Mouse (Mus musculus): Measurements from ENCODE around the gene Pank1. TPM values are rescaled to one million over a fixed set of nuclear protein-coding genes. Genes with fewer than 3 reads are reported as not detected.

Gene Pank1
- total RNA-seq, 2 experiments from 2014 or later: 40.0 to 47.8 TPM

DNA sequence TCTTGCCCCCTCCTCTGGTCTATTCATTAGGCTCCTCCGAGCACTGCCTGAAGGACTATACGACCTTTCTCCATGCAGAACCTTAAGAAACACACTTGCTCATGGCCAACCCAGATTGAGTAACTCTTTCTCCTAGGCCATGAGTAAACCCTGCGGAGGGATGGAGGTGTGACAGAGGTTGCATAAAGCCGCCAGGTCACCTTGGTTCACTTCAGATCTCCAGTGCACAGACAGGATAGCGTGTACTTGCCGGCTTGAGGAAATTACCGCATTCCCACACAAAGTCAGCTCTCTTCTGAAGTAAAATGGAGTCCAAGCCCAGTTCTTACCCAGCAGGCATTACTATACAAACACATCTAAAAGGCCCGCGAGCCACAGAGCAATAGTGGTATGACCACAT is 40.6 kb downstream of the Pank1 start:
- no peak for DNase-seq (ENCODE audit: low spot score)
- intact Hi-C loops (cut with DNase I): no loop called here

GRCm38 (mm10) chr19:34831702-34832101 is 47.6 kb downstream of the Pank1 start:
- intact Hi-C loops (cut with DNase I): no loop called here

GRCm38 (mm10) chr19:34827916-34828635 is 51.2 kb downstream of the Pank1 start:
- DNase-seq (ENCODE audit: low spot score): no peak
- intact Hi-C loops (cut with DNase I): loop anchor here (2.0 to 5.0 kb wide), 2 partner anchors 51 to 89 kb away; partner anchors contain the start of gene Pank1

More at GRCm38 (mm10) chr19:34831702-34832101, 47.6 kb downstream of the Pank1 start:
- no peak for DNase-seq (ENCODE audit: low spot score)

DNA sequence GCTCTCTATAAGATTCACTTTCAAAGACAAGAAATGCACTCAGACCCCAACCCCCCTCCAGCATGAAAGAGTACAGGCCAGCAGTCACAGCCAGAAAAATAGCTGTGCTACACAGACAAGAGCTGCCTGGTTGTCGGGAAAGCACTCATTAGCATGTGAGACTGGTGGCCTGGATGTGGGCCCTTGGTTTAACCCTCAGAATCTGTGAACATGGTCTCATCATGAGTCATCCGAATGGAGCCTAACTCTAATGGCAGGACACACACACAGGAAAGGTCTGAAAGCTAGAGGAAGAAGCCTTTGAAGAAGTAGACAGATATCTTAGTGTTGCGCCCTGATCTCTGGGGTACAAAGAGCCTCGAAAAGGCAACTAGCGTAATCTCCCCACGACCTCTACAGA is 51.8 kb downstream of the Pank1 start:
- intact Hi-C loops (cut with DNase I): loop anchor here (2.0 to 5.0 kb wide), 2 partner anchors 51 to 90 kb away; partner anchors contain the start of gene Pank1
- DNase-seq (ENCODE audit: low spot score): no peak

- intact Hi-C loops (cut with DNase I): loop anchor here (2.0 to 5.0 kb wide), 2 partner anchors 53 to 91 kb away; partner anchors contain the start of gene Pank1
- DNase-seq (ENCODE audit: low spot score): no peak
Measured at GRCm38 (mm10) chr19:34825946-34826655, 53.2 kb downstream of the Pank1 start.

DNA sequence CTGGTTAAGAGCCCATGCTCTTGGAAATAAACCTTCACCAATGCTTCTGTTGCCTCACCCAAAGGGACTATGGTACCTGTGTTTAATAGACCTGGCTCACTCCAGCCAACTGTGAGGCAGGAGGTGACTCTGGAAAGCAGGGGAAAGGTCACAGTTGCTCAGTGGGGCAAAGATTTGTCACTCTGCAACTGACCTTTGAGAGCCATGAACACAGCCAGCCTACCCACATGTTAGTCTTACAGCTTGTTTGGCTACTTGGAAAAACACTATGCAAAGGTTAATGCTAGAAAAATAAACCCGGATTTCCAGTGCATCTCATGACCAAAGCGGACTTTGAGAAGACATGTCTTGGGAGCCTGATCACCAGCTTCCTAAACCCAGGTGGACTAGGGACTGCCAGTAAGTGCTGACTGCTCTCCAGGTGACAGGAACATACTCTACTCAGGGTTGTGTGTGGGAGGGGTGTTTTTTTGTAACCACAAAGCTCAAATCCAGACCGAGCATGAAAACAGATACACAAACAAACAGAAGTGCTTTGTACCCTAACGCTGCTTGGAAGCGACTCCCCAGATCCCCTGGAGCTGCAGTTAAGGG is 59.6 kb downstream of the Pank1 start:
- DNase-seq (ENCODE audit: low spot score): no peak
- intact Hi-C loops (cut with DNase I): no loop called here

- intact Hi-C loops (cut with DNase I): no loop called here
- no peak for DNase-seq (ENCODE audit: low spot score)
Measured at GRCm38 (mm10) chr19:34815371-34815770, 63.9 kb downstream of the Pank1 start.

- DNase-seq (ENCODE audit: low spot score): no peak
- intact Hi-C loops (cut with DNase I): no loop called here
Measured at GRCm38 (mm10) chr19:34814696-34815095, 64.6 kb downstream of the Pank1 start.

DNA sequence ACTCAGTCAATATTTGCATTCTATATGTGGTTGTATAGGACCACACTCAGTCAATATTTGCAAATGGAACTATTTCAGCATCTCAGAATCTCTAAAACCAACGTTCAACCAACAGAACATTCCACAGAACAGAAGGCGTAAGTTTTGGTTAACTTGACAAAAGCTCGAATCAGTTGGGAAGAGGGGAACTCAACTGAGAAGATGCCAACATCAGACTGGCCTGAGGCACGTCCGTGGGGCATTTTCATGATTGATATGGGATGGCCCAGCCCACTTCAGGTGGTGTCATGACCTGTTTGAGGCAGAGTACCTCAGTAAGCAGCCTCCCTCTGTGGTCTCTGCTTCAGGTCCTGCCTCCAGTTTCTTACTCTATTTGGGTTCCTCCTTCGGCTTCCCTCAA is 65.3 kb downstream of the Pank1 start:
- intact Hi-C loops (cut with DNase I): no loop called here
- DNase-seq (ENCODE audit: low spot score): no peak

GRCm38 (mm10) chr19:34813533-34813932 is 65.7 kb downstream of the Pank1 start:
- intact Hi-C loops (cut with DNase I): no loop called here
- DNase-seq (ENCODE audit: low spot score): no peak

GRCm38 (mm10) chr19:34812711-34813110 is 66.5 kb downstream of the Pank1 start:
- no peak for DNase-seq (ENCODE audit: low spot score)
- intact Hi-C loops (cut with DNase I): no loop called here

DNA sequence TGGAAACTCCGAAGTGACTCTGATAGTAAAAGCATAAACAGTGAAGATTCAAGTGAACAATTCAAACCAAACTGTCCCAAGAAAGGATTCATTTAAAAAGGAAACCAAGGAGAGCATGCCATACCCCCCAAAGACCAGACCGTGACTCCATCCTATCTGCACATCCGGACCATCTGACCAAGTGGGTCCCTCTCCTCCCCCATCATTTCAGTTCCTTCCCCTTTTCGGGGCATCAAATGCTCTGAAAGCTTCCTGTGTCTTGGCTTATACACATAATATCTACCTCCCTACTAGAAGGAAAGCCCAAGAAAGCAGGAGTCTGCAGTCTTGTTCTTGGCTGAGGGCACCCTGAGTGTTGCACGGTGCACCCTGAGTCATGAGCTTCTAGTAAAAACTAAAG is 72.1 kb downstream of the Pank1 start:
- DNase-seq (ENCODE audit: low spot score): no peak
- intact Hi-C loops (cut with DNase I): no loop called here

GRCm38 (mm10) chr19:34805071-34805470 is 74.2 kb downstream of the Pank1 start:
- intact Hi-C loops (cut with DNase I): no loop called here
- no peak for DNase-seq (ENCODE audit: low spot score)

DNA sequence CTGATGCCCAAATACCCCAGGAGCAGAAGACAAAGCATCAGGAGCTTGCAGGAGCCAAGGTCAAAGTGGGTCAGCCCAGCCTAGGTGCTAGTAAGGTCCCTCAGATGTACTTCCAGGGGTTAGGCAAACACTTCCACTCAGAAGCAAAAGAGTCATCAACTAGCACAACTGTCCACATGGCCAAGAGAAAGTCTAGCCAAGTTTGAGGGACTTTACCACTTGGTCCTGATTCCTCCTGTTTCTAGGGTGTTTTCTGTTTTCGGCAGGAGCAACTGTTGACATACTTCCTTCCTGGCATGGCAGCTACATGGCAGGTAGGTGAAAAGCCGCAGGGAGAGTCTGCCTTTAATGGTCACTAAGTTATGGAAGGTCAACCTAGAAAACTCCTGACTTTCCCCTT is 74.7 kb downstream of the Pank1 start:
- no peak for DNase-seq (ENCODE audit: low spot score)
- intact Hi-C loops (cut with DNase I): no loop called here

DNA sequence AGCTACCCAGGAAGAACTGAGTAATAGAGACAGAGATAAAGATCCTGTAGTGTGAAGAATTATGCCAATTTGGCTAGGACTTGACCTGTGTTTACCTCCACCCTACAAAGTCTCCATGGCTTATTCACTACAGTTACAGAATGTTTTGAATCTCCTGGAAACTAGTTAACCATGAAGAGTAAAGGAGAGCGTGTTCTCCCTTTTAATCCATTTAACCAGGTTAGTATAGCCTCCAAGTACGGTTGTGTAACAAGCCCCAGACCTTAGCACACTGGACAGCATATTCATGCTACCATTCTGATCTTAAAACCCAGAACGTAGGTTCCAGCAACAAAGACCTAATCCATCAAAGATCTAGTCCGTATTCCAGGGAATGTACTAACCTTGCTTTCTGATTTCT is 75.9 kb downstream of the Pank1 start:
- no peak for DNase-seq (ENCODE audit: low spot score)
- intact Hi-C loops (cut with DNase I): no loop called here

- intact Hi-C loops (cut with DNase I): no loop called here
- no peak for DNase-seq (ENCODE audit: low spot score)
Measured at GRCm38 (mm10) chr19:34799644-34800267, 79.5 kb downstream of the Pank1 start.

DNA sequence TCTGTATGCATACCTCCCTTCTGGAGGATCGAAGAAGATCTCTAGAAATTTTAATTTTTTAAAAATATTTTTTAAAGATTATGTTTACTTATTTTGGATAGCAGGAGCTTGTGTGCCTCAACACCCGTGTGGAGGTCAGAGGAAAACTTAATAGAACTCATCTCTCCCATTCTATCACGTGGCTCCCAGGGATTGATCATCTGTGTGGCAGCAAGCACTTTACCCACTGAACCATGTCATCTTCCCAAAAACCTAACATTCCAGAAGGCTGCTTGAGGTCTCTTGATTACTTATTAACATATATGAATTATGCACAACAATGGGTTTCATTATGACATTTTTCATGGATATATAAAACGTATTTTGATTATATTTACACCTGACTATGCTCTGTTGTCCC is 82.9 kb downstream of the Pank1 start:
- DNase-seq (ENCODE audit: low spot score): no peak
- intact Hi-C loops (cut with DNase I): no loop called here

GRCm38 (mm10) chr19:34782491-34782890 is 96.8 kb downstream of the Pank1 start:
- intact Hi-C loops (cut with DNase I): no loop called here
- no peak for DNase-seq (ENCODE audit: low spot score)

- no peak for DNase-seq (ENCODE audit: low spot score)
- intact Hi-C loops (cut with DNase I): loop anchor here (10.0 kb wide), 1 partner anchor 234 kb away; no protein-coding TSS in a partner anchor
Measured at GRCm38 (mm10) chr19:34778993-34779392, 100.3 kb downstream of the Pank1 start.

DNA sequence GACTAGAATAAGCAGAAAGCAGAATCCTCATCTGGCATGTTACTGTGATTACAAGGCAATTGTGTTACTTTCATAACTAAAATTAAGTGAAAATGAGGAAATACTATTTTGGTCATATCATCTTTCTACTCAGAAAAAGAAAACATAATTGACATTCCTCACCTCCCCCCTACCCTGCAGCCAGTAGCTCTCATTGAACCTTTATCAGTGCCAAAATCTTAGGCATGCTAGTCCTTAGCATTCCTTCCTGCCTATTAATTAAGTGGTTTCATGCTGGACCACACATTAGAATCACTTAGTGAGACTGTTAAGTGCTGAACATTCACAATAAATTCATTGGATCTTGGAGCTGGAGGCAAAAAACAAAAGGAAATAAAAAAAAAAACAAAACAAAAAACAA is 101.2 kb downstream of the Pank1 start:
- intact Hi-C loops (cut with DNase I): loop anchor here (10.0 kb wide), 1 partner anchor 233 kb away; no protein-coding TSS in a partner anchor
- no peak for DNase-seq (ENCODE audit: low spot score)
